ENCODE assay signal across 8 mouse cellular contexts in genomic region chr1:60409928-60410817, GRCm38 (mm10). TPM values are rescaled to one million over a fixed set of nuclear protein-coding genes. Genes with fewer than 3 reads are reported as not detected.
DNase-seq lines count a peak whose midpoint lies in the region; ATAC-seq and TF ChIP-seq lines count a peak whose summit lies in the region.

No protein-coding gene starts in this region.

- H3K4me2 ChIP-seq in embryonic facial prominence, embryonic 12.5 days (replicated peaks): peak overlapping the region; percentile 60
- H3K4me2 ChIP-seq in lung, postnatal 0 days (replicated peaks; ENCODE audit: low read depth, low read length): peak overlapping the region; percentile 85

- no peak; the same call in 1 of the 2 replicates for TF ChIP-seq CTCF in gastrocnemius, adult 2 months (IDR thresholded peaks at IDR 0.05)
- no peak for TF ChIP-seq CTCF in lung, postnatal 0 days (IDR thresholded peaks at IDR 0.05)

- TF ChIP-seq EP300 in lung, postnatal 0 days (IDR thresholded peaks at IDR 0.05): no peak

- WGBS in embryonic facial prominence, embryonic 12.5 days: under 1% methylated on average over 54 of the region's 54 CpGs
- WGBS in lung, postnatal 0 days: 1% methylated on average over 41 of the region's 54 CpGs

- peak overlapping the region; percentile 92 for H3K9ac ChIP-seq in embryonic facial prominence, embryonic 12.5 days
- peak overlapping the region; percentile 70 for H3K9ac ChIP-seq in lung, postnatal 0 days (replicated peaks; ENCODE audit: low read depth)

- H3K9me3 ChIP-seq in embryonic facial prominence, embryonic 12.5 days: no peaks in the 10 kb centered on the region
- H3K9me3 ChIP-seq in lung, postnatal 0 days (ENCODE audit: low read length): no peaks in the 10 kb centered on the region

- H3K27me3 ChIP-seq in embryonic facial prominence, embryonic 12.5 days: no peaks in the 10 kb centered on the region
- H3K27me3 ChIP-seq in lung, postnatal 0 days (replicated peaks; ENCODE audit: insufficient read depth, low read length): no peaks in the 10 kb centered on the region

- intact Hi-C loops in gastrocnemius, adult 2 months (cut with DNase I): loop anchor here (2.0 to 5.0 kb wide), 3 partner anchors 67 to 547 kb away; partner anchors contain the start of gene Cyp20a1
- intact Hi-C loops in heart, postnatal 10 days (cut with DNase I): loop anchor here (1.0 to 5.0 kb wide), 3 partner anchors 67 to 452 kb away; partner anchors contain the start of genes Cyp20a1 and Raph1

- ATAC-seq in embryonic facial prominence, embryonic 12.5 days (ENCODE audit: insufficient number of reproducible peaks, insufficient read depth, low FRiP score, low TSS enrichment): peak; percentile 86
- peak; percentile 72 for ATAC-seq in lung, postnatal 0 days

- peak; percentile 52 for DNase-seq in gastrocnemius, adult 2 months
- DNase-seq in gastrocnemius, postnatal 10 days: no peak
- peak; percentile 41 for DNase-seq in adrenal gland, postnatal 25 days
- peak; percentile 26 to 50 for DNase-seq in heart, postnatal 10 days
- peak; percentile 66 for DNase-seq in layer of hippocampus, adult 9-11 months
- DNase-seq in lung, postnatal 0 days (ENCODE audit: low spot score): peak; percentile 66
- peak; percentile 53 for DNase-seq in right cerebral cortex, postnatal 14 days

- H3K27ac ChIP-seq in gastrocnemius, adult 2 months: peak overlapping the region; percentile 90
- H3K27ac ChIP-seq in embryonic facial prominence, embryonic 12.5 days: peak overlapping the region; percentile 96
- H3K27ac ChIP-seq in lung, postnatal 0 days (ENCODE audit: low read length): peak overlapping the region; percentile 62

- H3K36me3 ChIP-seq in embryonic facial prominence, embryonic 12.5 days: no peaks in the 10 kb centered on the region
- H3K36me3 ChIP-seq in lung, postnatal 0 days (ENCODE audit: insufficient read depth, low read length): no peaks in the 10 kb centered on the region

- H3K4me3 ChIP-seq in gastrocnemius, adult 2 months: peak overlapping the region; percentile 83
- H3K4me3 ChIP-seq in embryonic facial prominence, embryonic 12.5 days: peak overlapping the region; percentile 94
- peak overlapping the region; percentile 78 for H3K4me3 ChIP-seq in lung, postnatal 0 days (ENCODE audit: low read depth, low read length)

- H3K4me1 ChIP-seq in embryonic facial prominence, embryonic 12.5 days: peaks cover 10% of the 10 kb centered on the region
- H3K4me1 ChIP-seq in lung, postnatal 0 days (ENCODE audit: insufficient read depth, low read depth, low read length): no peaks in the 10 kb centered on the region

RNA-seq across cellular contexts. Expression of gene Abi2, which starts 0.8 kb away (rescaled TPM):
- total RNA-seq in gastrocnemius, adult 2 months (2021): 10 to 100 TPM; 10.8 to 10.9 TPM
- total RNA-seq in gastrocnemius, postnatal 10 days (2021): 10 to 100 TPM; 24.2 to 33.6 TPM
- 25.6 and 39.4 TPM in 2 replicates for total RNA-seq in adrenal gland, postnatal 25 days (2021)
- 32.0 and 32.2 TPM in 2 replicates for polyA plus RNA-seq in embryonic facial prominence, embryonic 12.5 days (2016; fragmentation: Nextera tagmentation; extraction: Ambion mirVana)
- total RNA-seq in heart, postnatal 10 days (2021): 10 to 100 TPM; 32.0 to 38.8 TPM
- polyA plus RNA-seq in lung, postnatal 0 days (2015; fragmentation: Nextera tagmentation; extraction: Ambion mirVana): 8.9 and 9.7 TPM in 2 replicates
